Comparison of ENCODE assay signal across 9 mouse cellular contexts in the genomic region with DNA sequence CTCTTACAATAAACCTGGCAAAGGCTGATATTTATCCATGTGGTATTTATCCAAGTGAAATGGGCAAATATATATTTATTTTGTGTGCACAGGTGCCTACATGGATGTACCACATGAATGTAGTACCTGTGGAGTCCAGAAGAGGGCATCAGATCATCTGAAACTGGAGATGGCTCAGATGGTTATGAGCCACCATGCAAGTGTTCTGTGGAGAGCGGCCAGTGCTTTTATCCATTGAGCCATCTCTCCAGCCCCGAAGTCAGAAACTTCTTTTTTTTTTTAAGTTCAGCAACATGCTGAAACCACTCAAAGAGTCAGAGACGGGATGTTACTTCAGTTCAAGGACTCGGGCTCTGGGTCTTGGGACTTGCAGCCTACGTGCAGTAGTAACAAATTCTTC. TPM values are rescaled to one million over a fixed set of nuclear protein-coding genes. Genes with fewer than 3 reads are reported as not detected.
DNase-seq lines count a peak whose midpoint lies in the region; ATAC-seq lines count a peak whose summit lies in the region.
"Had no signal": no experiment of that assay in that cellular context is flagged by ENCODE, and none has a peak within 500 bp of the region (broad histone marks: within the 10 kb centered on the region; RNA-seq: fewer than 3 reads in every experiment).

No protein-coding gene starts in this region.

- H3K4me2 ChIP-seq in forebrain, embryonic 13.5 days: no peak overlapping the region

- H3K4me3 ChIP-seq in forebrain, embryonic 10.5 days: no peak overlapping the region
- no peak overlapping the region for H3K4me3 ChIP-seq in forebrain, embryonic 13.5 days
- H3K4me3 ChIP-seq: megakaryocyte, embryonic 14.5 days had no signal

- H3K9me3 ChIP-seq in forebrain, embryonic 10.5 days: no peaks in the 10 kb centered on the region
- no peaks in the 10 kb centered on the region for H3K9me3 ChIP-seq in forebrain, embryonic 13.5 days (replicated peaks)
- H3K9me3 ChIP-seq: megakaryocyte, embryonic 14.5 days had no signal

- H3K9ac ChIP-seq in forebrain, embryonic 13.5 days: no peak overlapping the region

- 67% methylated on average over 5 of the region's 5 CpGs for WGBS in forebrain, embryonic 10.5 days
- 69% methylated on average over 5 of the region's 5 CpGs for WGBS in forebrain, embryonic 13.5 days

- no peaks in the 10 kb centered on the region for H3K4me1 ChIP-seq in forebrain, embryonic 10.5 days
- no peaks in the 10 kb centered on the region for H3K4me1 ChIP-seq in forebrain, embryonic 13.5 days

- DNase-seq in forebrain, embryonic 10.5 days (ENCODE audit: extremely low spot score, low spot score): peak; percentile 20
- peak; percentile 9 for DNase-seq in MN1 (ENCODE audit: low spot score)
- DNase-seq in cerebellum, adult 9-11 months: peak; percentile 12
- DNase-seq in gonadal fat pad, adult 2 months (ENCODE audit: low read depth): peak; percentile 26
- peak; percentile 69 to 75 for DNase-seq in layer of hippocampus, postnatal 10 days (ENCODE audit: low spot score in 2 of 2)
- peak; percentile 82 for DNase-seq in lung, postnatal 36 days
- peak; percentile 79 to 88 for DNase-seq in spleen, postnatal 4 days (ENCODE audit: low spot score in 2 of 2)

- no peaks in the 10 kb centered on the region for H3K36me3 ChIP-seq in forebrain, embryonic 10.5 days (replicated peaks)
- no peaks in the 10 kb centered on the region for H3K36me3 ChIP-seq in forebrain, embryonic 13.5 days (ENCODE audit: poor library complexity, severe bottlenecking)

- no peaks in the 10 kb centered on the region for H3K27me3 ChIP-seq in forebrain, embryonic 10.5 days (ENCODE audit: poor library complexity, severe bottlenecking)
- H3K27me3 ChIP-seq in forebrain, embryonic 13.5 days: no peaks in the 10 kb centered on the region

- ATAC-seq in forebrain, embryonic 13.5 days: no peak; the same call in 1 of the 2 replicates

- H3K27ac ChIP-seq in forebrain, embryonic 10.5 days: no peak overlapping the region
- no peak overlapping the region for H3K27ac ChIP-seq in forebrain, embryonic 13.5 days

RNA-seq across cellular contexts. Expression of gene Aqp9, which starts 39.6 kb away (rescaled TPM):
- polyA plus RNA-seq in forebrain, embryonic 10.5 days (2016; fragmentation: Nextera tagmentation; extraction: Ambion mirVana): not detected in 2 replicates
- 0.45 and 0.82 TPM in 2 replicates for polyA plus RNA-seq in forebrain, embryonic 13.5 days (2015; fragmentation: Nextera tagmentation; extraction: Ambion mirVana)
- 32.0 and 34.3 TPM in 2 replicates for polyA plus RNA-seq in gonadal fat pad, adult 2 months (2012; rRNA removed)
- 1 to 10 TPM; 2.4 to 3.7 TPM for total RNA-seq in layer of hippocampus, postnatal 10 days (2021)

Comparison
In these comparisons a context has a peak if more than half of its experiments do, and no peak if none do; other contexts are left out.
1. DNase-seq: peak in every context shown above with its lines; median percentile 84 in spleen, postnatal 4 days; 82 in lung, postnatal 36 days; 72 in layer of hippocampus, postnatal 10 days; 26 in gonadal fat pad, adult 2 months; 20 in forebrain, embryonic 10.5 days; 12 in cerebellum, adult 9-11 months; 9 in MN1.
2. RNA of gene Aqp9, which starts 39.6 kb away (polyA plus RNA-seq): 32.0 to 34.3 TPM in gonadal fat pad, adult 2 months; 0.45 to 0.82 TPM in forebrain, embryonic 13.5 days and not detected in forebrain, embryonic 10.5 days; every median in the first group is over 10 times any median in the second.